Mouse (Mus musculus) CH12.LX (cell line): ENCODE data around the gene Dnajc4. TPM values are rescaled to one million over a fixed set of nuclear protein-coding genes. Genes with fewer than 3 reads are reported as not detected.

Experiments
- DNase-seq: peaks from one replicate; pipeline ENCODE4 v3.0.0-alpha.2; 2013; ENCODE audit errors: extremely low read depth
- H3K27ac ChIP-seq: 2 replicates; pipeline ENCODE4 v1.5.1; 2012; ENCODE audit warnings: low read depth, mild to moderate bottlenecking, control low read depth, moderate library complexity; ENCODE audit not compliant: insufficient read depth
- H3K27me3 ChIP-seq: replicated peaks from 2 replicates; pipeline ENCODE3; 2012; ENCODE audit warnings: inconsistent platforms
- H3K36me3 ChIP-seq, 2 experiments: replicated peaks in 1 of 2; 2 replicates each; pipeline versions ENCODE3 to v1.6.1; 2012; ENCODE audit warnings: inconsistent platforms in 1 of 2, low read length in 1 of 2, mild to moderate bottlenecking in 1 of 2, mixed read lengths in 1 of 2, moderate library complexity in 1 of 2; ENCODE audit not compliant: control insufficient read depth in 1 of 2, insufficient read depth in 1 of 2
- H3K4me1 ChIP-seq, 2 experiments: 2 replicates each; pipeline ENCODE4 v1.6.1; 2012; ENCODE audit warnings: inconsistent platforms in 1 of 2, moderate library complexity in 1 of 2; ENCODE audit not compliant: insufficient read depth in 2 of 2, control insufficient read depth in 1 of 2
- H3K4me2 ChIP-seq: 2 replicates; pipeline ENCODE4 v1.6.1; 2012; ENCODE audit warnings: low read depth, mild to moderate bottlenecking, control low read depth; ENCODE audit not compliant: poor library complexity, insufficient read depth, severe bottlenecking
- H3K4me3 ChIP-seq, 3 experiments: fragments of 150-350 bp in 1 of 3; sonication (generic) in 1 of 3; replicated peaks in 1 of 3; 2 replicates each; pipeline versions ENCODE3 to v1.5.1; 2011 to 2012; ENCODE audit warnings: low read depth in 2 of 3, low read length in 2 of 3, mild to moderate bottlenecking in 2 of 3, moderate library complexity in 2 of 3, control low read depth in 1 of 3, improper control_type of control experiment in 1 of 3, inconsistent platforms in 1 of 3, mixed read lengths in 1 of 3; ENCODE audit not compliant: poor library complexity in 1 of 3
- H3K79me2 ChIP-seq: replicated peaks from 2 replicates; pipeline ENCODE4 v1.6.1; 2012; ENCODE audit warnings: mild to moderate bottlenecking, moderate library complexity; ENCODE audit not compliant: control insufficient read depth, poor library complexity, insufficient read depth, severe bottlenecking; ENCODE audit errors: extremely low read depth
- H3K9ac ChIP-seq: 2 replicates; pipeline ENCODE4 v1.6.1; 2012; ENCODE audit warnings: low read depth, mild to moderate bottlenecking, control low read depth, moderate library complexity; ENCODE audit not compliant: insufficient read depth
- H3K9me3 ChIP-seq: replicated peaks from 2 replicates; pipeline ENCODE3; 2012; ENCODE audit warnings: low read length, inconsistent platforms, mixed read lengths
- BHLHE40 ChIP-seq: IDR thresholded peaks from 2 replicates; pipeline ENCODE4 v1.6.1; 2011; ENCODE audit warnings: mild to moderate bottlenecking, low read depth, low read length, improper control_type of control experiment
- CHD1 ChIP-seq: IDR thresholded peaks from 2 replicates; pipeline ENCODE4 v1.6.1; 2012; ENCODE audit warnings: low read depth, low read length, improper control_type of control experiment, inconsistent platforms
- CHD2 ChIP-seq: IDR thresholded peaks from 2 replicates; pipeline ENCODE4 v1.6.1; 2011; ENCODE audit warnings: low read length, improper control_type of control experiment
- CTCF ChIP-seq, 2 experiments: IDR thresholded peaks in 1 of 2; conservative IDR thresholded peaks in 1 of 2; 2 replicates each; pipeline ENCODE4 v1.5.1; 2011 to 2012; ENCODE audit warnings: low read depth in 2 of 2, low read length in 2 of 2, improper control_type of control experiment in 1 of 2, inconsistent platforms in 1 of 2, mild to moderate bottlenecking in 1 of 2, moderate library complexity in 1 of 2
- E2F4 ChIP-seq: IDR thresholded peaks from 2 replicates; pipeline ENCODE4 v1.6.1; 2011; ENCODE audit warnings: low read depth, low read length, improper control_type of control experiment; ENCODE audit not compliant: insufficient replicate concordance
- EP300 ChIP-seq: IDR thresholded peaks from 2 replicates; pipeline ENCODE4 v1.6.1; 2011; ENCODE audit warnings: low read length, improper control_type of control experiment
- ETS1 ChIP-seq: conservative IDR thresholded peaks from 2 replicates; pipeline ENCODE4 v1.6.1; 2012; ENCODE audit warnings: low read depth, mild to moderate bottlenecking, inconsistent platforms, low read length, improper control_type of control experiment, moderate library complexity
- GABPA ChIP-seq: IDR thresholded peaks from 2 replicates; pipeline ENCODE4 v1.6.1; 2012; ENCODE audit warnings: low read depth, low read length, improper control_type of control experiment, inconsistent platforms; ENCODE audit not compliant: insufficient replicate concordance
- HCFC1 ChIP-seq: IDR thresholded peaks from 2 replicates; pipeline ENCODE4 v1.6.1; 2012; ENCODE audit warnings: low read depth, mild to moderate bottlenecking, inconsistent platforms, low read length, improper control_type of control experiment
- IRF4 ChIP-seq: IDR thresholded peaks from 2 replicates; pipeline ENCODE4 v1.6.1; 2014; ENCODE audit warnings: low read depth, mild to moderate bottlenecking, inconsistent platforms, low read length, improper control_type of control experiment
- JUND ChIP-seq: conservative IDR thresholded peaks from 2 replicates; pipeline ENCODE4 v1.6.1; 2011; ENCODE audit warnings: low read depth, low read length, improper control_type of control experiment
- KAT2A ChIP-seq: IDR thresholded peaks from 2 replicates; pipeline ENCODE4 v1.6.1; 2012; ENCODE audit warnings: low read length, improper control_type of control experiment, inconsistent platforms; ENCODE audit not compliant: insufficient replicate concordance
- MAX ChIP-seq: IDR thresholded peaks from 2 replicates; pipeline ENCODE4 v1.6.1; 2011; ENCODE audit warnings: low read length, improper control_type of control experiment
- MAZ ChIP-seq: IDR thresholded peaks from 2 replicates; pipeline ENCODE4 v1.6.1; 2012; ENCODE audit warnings: low read depth, mild to moderate bottlenecking, inconsistent platforms, low read length, improper control_type of control experiment, moderate library complexity
- MXI1 ChIP-seq: IDR thresholded peaks from 2 replicates; pipeline ENCODE4 v1.6.1; 2011; ENCODE audit warnings: mild to moderate bottlenecking, low read depth, low read length, improper control_type of control experiment
- MYC ChIP-seq: IDR thresholded peaks from 2 replicates; pipeline ENCODE4 v1.6.1; 2011; ENCODE audit warnings: low read depth, mild to moderate bottlenecking, improper control_type of control experiment, low read length
- NELFE ChIP-seq: IDR thresholded peaks from 2 replicates; pipeline ENCODE4 v1.6.1; 2011; ENCODE audit warnings: low read depth, low read length, improper control_type of control experiment
- NRF1 ChIP-seq: IDR thresholded peaks from 2 replicates; pipeline ENCODE4 v1.6.1; 2014; ENCODE audit warnings: low read depth, mild to moderate bottlenecking, inconsistent platforms, low read length, improper control_type of control experiment, moderate library complexity
- PAX5 ChIP-seq: IDR thresholded peaks from 2 replicates; pipeline ENCODE4 v1.6.1; 2012; ENCODE audit warnings: low read length, inconsistent platforms, mixed read lengths
- POLR2A ChIP-seq: IDR thresholded peaks from 2 replicates; pipeline ENCODE4 v1.6.1; 2011; ENCODE audit warnings: low read depth, mild to moderate bottlenecking, improper control_type of control experiment, low read length
- POLR2AphosphoS2 ChIP-seq: IDR thresholded peaks from 2 replicates; pipeline ENCODE4 v1.6.1; 2011; ENCODE audit warnings: low read depth, low read length, improper control_type of control experiment
- RAD21 ChIP-seq: IDR thresholded peaks from 2 replicates; pipeline ENCODE4 v1.6.1; 2011; ENCODE audit warnings: low read depth, mild to moderate bottlenecking, low read length, improper control_type of control experiment, moderate library complexity
- RCOR1 ChIP-seq: conservative IDR thresholded peaks from 2 replicates; pipeline ENCODE4 v1.6.1; 2012; ENCODE audit warnings: low read depth, mild to moderate bottlenecking, inconsistent platforms, low read length, improper control_type of control experiment
- SMC3 ChIP-seq: IDR thresholded peaks from 2 replicates; pipeline ENCODE4 v1.6.1; 2011; ENCODE audit warnings: low read depth, low read length, improper control_type of control experiment
- TCF12 ChIP-seq: IDR thresholded peaks from 2 replicates; pipeline ENCODE4 v1.6.1; 2014; ENCODE audit warnings: low read depth, mild to moderate bottlenecking, inconsistent platforms, low read length, improper control_type of control experiment
- UBTF ChIP-seq: IDR thresholded peaks from 2 replicates; pipeline ENCODE4 v1.6.1; 2012; ENCODE audit warnings: low read depth, mild to moderate bottlenecking, inconsistent platforms, low read length, improper control_type of control experiment, moderate library complexity
- USF2 ChIP-seq: conservative IDR thresholded peaks from 2 replicates; pipeline ENCODE4 v1.6.1; 2011; ENCODE audit warnings: low read depth, low read length, improper control_type of control experiment
- ZKSCAN1 ChIP-seq: IDR thresholded peaks from 2 replicates; pipeline ENCODE4 v1.6.1; 2012; ENCODE audit warnings: low read depth, inconsistent platforms, low read length, improper control_type of control experiment, borderline replicate concordance
- ZMIZ1 ChIP-seq: IDR thresholded peaks from 2 replicates; pipeline ENCODE4 v1.6.1; 2012; ENCODE audit warnings: low read depth, mild to moderate bottlenecking, inconsistent platforms, low read length, improper control_type of control experiment
- ZNF384 ChIP-seq: IDR thresholded peaks from 2 replicates; pipeline ENCODE4 v1.6.1; 2012; ENCODE audit warnings: low read depth, low read length, improper control_type of control experiment, inconsistent platforms
- dilution Hi-C: fragments of 300-500 bp; cut with MboI; formaldehyde crosslinking; loops from 2 replicates; pipeline ENCODE4 v1.14.3; 2020; ENCODE audit warnings: low sequenced_read_pairs; ENCODE audit not compliant: extremely low pct_unique_long_range_greater_than_20kb, extremely low pct_ligation_motif_present
- in situ Hi-C: fragments of 300-500 bp; cut with MboI; formaldehyde crosslinking; loops from 3 replicates; pipeline ENCODE4 v1.14.3; 2019; ENCODE audit warnings: low sequenced_read_pairs, low pct_ligation_motif_present, low pct_unique_long_range_greater_than_20kb, mixed read lengths
- polyA plus RNA-seq: library from polyadenylated mRNA; unstranded; fragments of >175 nt; gene quantifications from 2 replicates; pipeline ENCODE4 v1.2.1, GENCODE M21; 2012; ENCODE audit warnings: low read depth; ENCODE audit not compliant: insufficient read length
- total RNA-seq, 2 experiments: library from RNA; depleted of rRNA; stranded (reverse); fragments of 300-350 nt in 1 of 2; fragments of >200 nt in 1 of 2; gene quantifications; 2 replicates each; pipeline ENCODE4 v1.2.3; 2012 to 2014

Gene Dnajc4
- total and polyA plus RNA-seq, 3 experiments = 6.2 to 13.9 (median 11.2) TPM

- Histone ChIP-seq H3K9me3 (no peaks in the 10 kb centered on the region), H3K27ac (peak overlapping the region; percentile 86), H3K9ac (peak overlapping the region; percentile 65), H3K4me3 (peak overlapping the region; percentile 69 to 84 (median 76)), H3K36me3 (peaks cover 43 to 69% of the 10 kb centered on the region in 2 experiments), H3K27me3 (no peaks in the 10 kb centered on the region), H3K79me2 (peaks cover 3% of the 10 kb centered on the region; the same call in 1 of the 2 replicates), H3K4me1 (peaks cover 13 to 27% of the 10 kb centered on the region in 2 experiments), H3K4me2 (peak overlapping the region; percentile 82)
- no peak for TF ChIP-seq ETS1
- no peak for DNase-seq
- dilution Hi-C loops = no loop called here
- in situ Hi-C loops = no loop called here
Observed at GRCm38 (mm10) chr19:7018546-7018945, 26.2 kb upstream of the Dnajc4 start.

GRCm38 (mm10) chr19:7017541-7018457 is 25.4 kb upstream of the Dnajc4 start:
- Histone ChIP-seq H3K9me3 (no peaks in the 10 kb centered on the region), H3K27ac (peak overlapping the region; percentile 86), H3K9ac (peak overlapping the region; percentile 65), H3K27me3 (no peaks in the 10 kb centered on the region), H3K36me3 (peaks cover 43 to 69% of the 10 kb centered on the region in 2 experiments), H3K79me2 (peaks cover 3% of the 10 kb centered on the region; the same call in 1 of the 2 replicates), H3K4me2 (peak overlapping the region; percentile 82), H3K4me3 (peak overlapping the region; percentile 69 to 84 (median 76)), H3K4me1 (peaks cover 13 to 27% of the 10 kb centered on the region in 2 experiments)
- peak; percentile 93 for DNase-seq
- in situ Hi-C loops = no loop called here
- dilution Hi-C loops = no loop called here
- TF ChIP-seq EP300 (peak; percentile 83), HCFC1 (peak; percentile 70), MXI1 (peak; percentile 79), GABPA (no peak), IRF4 (peak; percentile 88), NELFE (0 out of 2 replicates have a peak, but pooled peaks have one; percentile 43), KAT2A (0 out of 2 replicates have a peak, but pooled peaks have one; percentile 40), E2F4 (no peak), CHD1 (peak; percentile 67; the same call in 1 of the 2 replicates), CTCF (conservative IDR thresholded peaks at IDR 0.05 in 1 of 2, IDR thresholded peaks at IDR 0.05 in 1 of 2; ENCODE audit: low read depth in 2 of 2, low read length in 2 of 2) (no peak), NRF1 (no peak), POLR2A (peak; percentile 70), POLR2AphosphoS2 (no peak; the same call in 1 of the 2 replicates), SMC3 (no peak), MAX (peak; percentile 47; the same call in 1 of the 2 replicates), ZKSCAN1 (no peak), BHLHE40 (peak; percentile 57; the same call in 1 of the 2 replicates), MAZ (peak; percentile 85), RAD21 (no peak), ZMIZ1 (peak; percentile 76), RCOR1 (no peak; the same call in 1 of the 2 replicates), JUND (no peak), USF2 (no peak), UBTF (0 out of 2 replicates have a peak, but pooled peaks have one; percentile 49), ETS1 (peak; percentile 81), PAX5 (no peak), MYC (peak; percentile 68; the same call in 1 of the 2 replicates), CHD2 (peak; percentile 91), TCF12 (peak; percentile 87; the same call in 1 of the 2 replicates), ZNF384 (no peak)
